Mouse (Mus musculus) erythroid progenitor cell, adult 5-6 weeks (primary cell): ENCODE measurements around the gene Acadm. TPM values are rescaled to one million over a fixed set of nuclear protein-coding genes. Genes with fewer than 3 reads are reported as not detected.

Experiments used
- ATAC-seq: replicated peaks from 2 replicates; pipeline ENCODE4 v1.8.0; 2016; ENCODE audit warnings: moderate number of reproducible peaks, mild to moderate bottlenecking, moderate TSS enrichment, inconsistent platforms; ENCODE audit not compliant: poor library complexity, low FRiP score, severe bottlenecking
- total RNA-seq, 2 experiments: library from RNA; stranded (forward) in 1 of 2; stranded (reverse) in 1 of 2; fragments of 150-400 nt in 1 of 2; fragments of 186-747, 209-891 nt in 1 of 2; gene quantifications; 2 replicates each; pipeline versions ENCODE4 v1.2.3 to v1.2.4; 2015 to 2017; ENCODE audit warnings: low replicate concordance in 2 of 2

Gene Acadm
- total RNA-seq, 2 experiments from 2014 or later: 8.3 to 16.3 TPM

- no peak for ATAC-seq
Observed at GRCm38 (mm10) chr3:153943003-153943640, 1.3 kb downstream of the Acadm start.

GRCm38 (mm10) chr3:153941613-153942012 lies 2.8 kb downstream of the Acadm start:
- no peak for ATAC-seq

GRCm38 (mm10) chr3:153940486-153940885 lies 3.9 kb downstream of the Acadm start:
- no peak for ATAC-seq

- no peak for ATAC-seq
Observed at GRCm38 (mm10) chr3:153940021-153940420, 4.4 kb downstream of the Acadm start.

DNA sequence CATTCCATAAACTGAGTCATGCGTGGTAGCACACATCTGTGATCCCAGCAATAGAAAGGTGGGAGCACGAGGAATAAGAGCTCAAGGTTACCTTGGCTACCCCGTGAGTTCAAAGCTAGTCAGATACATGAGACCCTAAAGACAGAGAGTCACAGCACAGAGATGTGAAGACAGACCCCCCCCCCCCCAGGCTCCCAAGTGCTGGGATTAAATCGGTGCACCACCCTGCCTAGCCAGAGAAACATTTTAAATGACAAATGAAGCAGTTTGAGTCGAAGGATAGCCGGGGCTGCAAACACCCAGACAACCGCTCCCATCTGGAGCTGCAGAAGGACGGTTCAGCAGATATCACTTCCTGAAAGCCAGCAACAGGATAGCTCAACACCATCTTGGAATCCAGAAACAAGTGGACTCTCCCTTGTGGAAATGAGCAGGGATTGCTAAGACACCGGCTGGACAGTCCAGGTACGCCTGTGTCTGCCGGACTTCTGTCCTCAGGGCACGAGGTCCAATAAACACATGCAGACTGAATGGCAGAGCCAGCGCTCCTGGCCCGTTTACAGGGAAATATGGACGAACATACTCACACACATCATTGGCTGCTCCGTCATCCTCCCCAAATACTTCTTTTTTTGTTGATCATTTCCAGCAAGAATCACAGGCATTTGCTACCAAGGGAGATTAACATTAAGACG lies 7.2 kb downstream of the Acadm start:
- ATAC-seq: no peak

DNA sequence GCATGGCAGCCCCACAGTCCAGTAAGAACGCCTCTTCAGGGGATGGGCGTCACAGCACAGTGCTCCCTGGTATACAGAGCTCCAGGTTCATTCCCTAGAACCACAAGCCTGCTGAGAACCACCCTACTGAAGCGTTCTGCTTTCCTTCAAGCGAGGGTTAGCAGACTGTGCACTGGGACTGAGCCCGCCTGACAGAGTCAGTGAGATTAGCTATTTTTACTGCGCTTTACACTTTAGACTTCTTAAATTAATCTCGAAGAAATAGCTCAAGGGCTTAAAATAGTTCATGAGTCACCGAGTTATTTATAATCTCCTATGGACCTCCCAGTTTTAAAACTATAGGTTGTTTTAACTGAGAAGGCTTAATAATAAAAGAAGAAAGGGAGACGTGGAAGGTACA lies 8.6 kb downstream of the Acadm start:
- no peak for ATAC-seq

DNA sequence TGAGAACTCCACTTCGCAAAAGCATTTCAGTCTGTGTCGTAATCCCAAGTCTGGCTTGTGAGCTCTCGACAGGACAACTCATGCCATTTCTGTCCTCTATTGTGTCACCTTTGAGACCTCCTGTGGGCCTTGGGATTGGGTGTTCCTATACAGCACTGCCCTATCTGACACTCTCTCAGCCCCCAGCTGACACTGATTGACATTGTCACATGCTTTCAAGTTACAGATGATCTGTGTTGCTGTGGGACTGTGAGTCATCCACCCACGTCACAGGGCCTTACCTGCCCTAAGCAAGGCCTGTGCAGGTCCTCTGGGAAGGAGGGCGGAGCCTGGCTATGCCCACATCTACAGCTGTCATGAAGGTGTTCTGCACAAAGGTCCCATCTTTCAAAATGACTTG lies 12.0 kb downstream of the Acadm start:
- no peak for ATAC-seq

GRCm38 (mm10) chr3:153929526-153929925 lies 14.9 kb downstream of the Acadm start:
- ATAC-seq: peak; percentile 67

DNA sequence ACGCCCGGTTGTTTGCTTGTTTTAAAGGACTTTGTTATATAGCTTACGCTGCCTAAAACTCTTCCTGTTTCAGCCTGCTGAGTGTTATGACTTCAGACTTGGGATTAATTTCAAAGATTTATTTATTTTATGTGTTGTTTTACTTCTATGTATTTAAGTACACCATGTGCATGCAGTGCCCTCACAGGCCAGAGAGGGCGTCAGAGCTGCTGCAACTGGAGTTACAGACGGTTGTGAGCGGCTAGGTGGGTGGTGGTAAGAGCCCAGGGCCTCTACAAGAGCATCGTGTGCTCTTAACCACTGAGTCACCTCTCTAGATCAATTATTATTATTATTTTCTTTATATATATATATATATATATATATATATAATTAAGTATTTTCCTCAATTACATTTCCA lies 18.1 kb downstream of the Acadm start:
- ATAC-seq: no peak

DNA sequence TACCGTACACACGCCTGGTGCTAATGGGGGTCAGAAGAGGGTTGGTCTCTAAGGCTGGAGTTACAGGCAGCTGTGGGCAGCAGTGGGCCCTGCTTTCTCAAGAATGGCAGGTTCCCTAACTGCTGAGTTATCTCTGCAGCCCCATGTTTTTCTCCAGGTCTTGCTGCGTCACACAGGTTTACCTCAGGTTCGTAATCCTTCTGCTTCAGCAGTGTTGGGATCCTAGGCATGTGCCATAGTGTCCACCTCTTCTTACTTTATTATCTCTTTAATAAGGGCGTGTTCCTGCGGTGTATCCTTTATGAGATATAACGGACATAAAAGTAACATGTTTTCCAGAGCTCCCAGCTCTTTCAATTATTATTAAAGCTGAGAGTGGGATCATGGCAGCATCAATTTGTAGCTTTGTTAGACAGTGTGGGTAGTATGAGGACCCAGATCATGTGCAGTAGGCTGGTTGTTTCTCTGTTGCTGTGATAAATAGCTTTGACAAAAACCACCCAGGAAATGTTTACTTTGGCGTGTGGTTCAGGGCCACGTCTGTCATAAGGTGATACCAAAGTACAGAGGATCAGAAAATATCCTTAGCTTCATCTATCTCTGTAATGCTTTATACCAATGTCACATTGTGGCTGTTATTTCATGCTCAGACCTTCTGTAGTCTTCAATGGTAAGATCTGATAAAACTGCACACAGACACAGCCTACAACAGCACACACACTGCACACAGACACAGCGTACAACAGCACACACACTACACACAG lies 23.1 kb downstream of the Acadm start:
- ATAC-seq: no peak

GRCm38 (mm10) chr3:153917200-153917599 lies 27.2 kb downstream of the Acadm start:
- no peak for ATAC-seq

DNA sequence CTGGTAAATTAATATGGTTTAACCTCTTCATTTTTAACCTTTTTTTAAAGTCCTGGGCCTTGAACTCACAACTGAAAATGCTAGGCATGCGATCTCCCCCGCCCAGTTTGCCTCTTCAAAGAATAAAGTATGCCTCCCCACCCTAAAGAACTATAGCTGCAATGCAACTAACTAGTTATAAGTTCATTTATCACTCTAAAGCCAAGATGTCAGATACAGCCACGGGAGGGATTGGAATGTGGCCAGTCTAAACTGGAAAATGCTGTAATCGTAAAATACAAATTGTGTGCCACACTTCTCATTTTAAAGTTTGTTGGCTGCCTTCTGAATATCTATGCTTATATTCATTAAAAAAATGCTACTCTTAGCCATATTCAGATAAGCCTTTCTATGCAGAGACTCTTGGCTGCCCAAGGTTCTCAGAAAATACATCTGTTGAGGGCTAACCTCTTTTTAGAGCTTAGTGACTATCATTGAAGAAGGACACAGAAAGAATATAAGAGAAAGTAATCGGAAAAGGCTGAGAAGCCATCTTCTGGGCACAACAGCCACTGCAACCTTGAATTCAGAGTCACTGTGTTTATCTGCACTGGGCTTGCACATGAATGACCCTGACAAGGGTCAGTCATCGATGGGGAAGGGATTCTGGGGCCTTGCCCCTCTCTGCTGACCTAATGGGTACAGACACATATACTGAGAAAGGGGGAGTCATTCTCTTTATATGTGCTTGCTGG lies 30.8 kb downstream of the Acadm start:
- ATAC-seq: peak; percentile 43; the same call in 1 of the 2 replicates

DNA sequence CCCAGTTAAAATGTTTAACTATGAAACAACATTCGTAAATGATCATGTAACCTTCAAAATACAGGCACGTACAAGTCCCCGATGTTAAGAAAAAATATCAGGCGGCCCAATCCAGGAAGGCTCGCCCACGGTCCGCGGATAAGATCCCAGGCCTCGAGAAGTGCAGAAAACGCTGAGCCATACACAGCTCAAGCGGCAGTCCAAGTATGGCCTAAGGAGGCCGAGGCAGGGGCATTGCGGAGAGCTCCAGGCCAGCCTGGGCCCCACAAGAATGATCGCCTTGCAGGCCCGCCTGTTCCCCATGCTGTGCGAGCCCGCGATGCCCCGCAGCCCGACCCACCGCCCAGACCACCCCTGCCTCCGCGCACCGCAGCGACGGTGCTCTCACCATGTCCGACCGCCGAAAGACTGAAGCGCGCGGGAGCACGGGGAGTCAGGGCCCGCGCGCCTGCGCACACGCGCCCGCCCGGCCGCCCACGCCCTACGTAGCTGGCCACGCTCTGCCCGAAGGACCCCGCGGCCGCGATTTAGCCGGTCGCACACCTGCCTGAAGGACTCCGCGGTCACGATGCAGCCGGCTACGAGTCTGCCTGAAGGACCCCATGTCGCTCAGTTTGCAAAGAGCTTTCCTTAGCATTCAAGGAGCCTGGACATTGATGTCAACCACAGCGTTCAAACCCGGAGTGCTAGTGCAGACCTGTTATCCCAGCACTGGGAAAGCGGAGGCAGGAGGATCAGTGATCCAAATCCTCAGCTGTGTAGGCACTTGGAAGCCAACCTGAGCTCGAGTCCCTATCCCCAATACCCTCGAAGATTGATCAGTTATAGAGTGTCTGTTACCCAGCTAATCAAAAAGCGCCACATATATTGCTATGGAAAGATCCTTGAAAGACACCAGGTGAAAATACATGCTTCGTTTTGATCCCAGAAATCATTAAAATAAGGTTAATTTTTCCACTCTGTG lies 31.6 kb downstream of the Acadm start, which contains the start of gene Rabggtb:
Rabggtb (minus strand) TSS at position 464 of the 964 bp plus-strand sequence.
- peak; percentile 88 for ATAC-seq

GRCm38 (mm10) chr3:153911882-153912440 lies 32.5 kb downstream of the Acadm start:
- no peak for ATAC-seq

GRCm38 (mm10) chr3:153911197-153911881 lies 33.1 kb downstream of the Acadm start:
- no peak for ATAC-seq

DNA sequence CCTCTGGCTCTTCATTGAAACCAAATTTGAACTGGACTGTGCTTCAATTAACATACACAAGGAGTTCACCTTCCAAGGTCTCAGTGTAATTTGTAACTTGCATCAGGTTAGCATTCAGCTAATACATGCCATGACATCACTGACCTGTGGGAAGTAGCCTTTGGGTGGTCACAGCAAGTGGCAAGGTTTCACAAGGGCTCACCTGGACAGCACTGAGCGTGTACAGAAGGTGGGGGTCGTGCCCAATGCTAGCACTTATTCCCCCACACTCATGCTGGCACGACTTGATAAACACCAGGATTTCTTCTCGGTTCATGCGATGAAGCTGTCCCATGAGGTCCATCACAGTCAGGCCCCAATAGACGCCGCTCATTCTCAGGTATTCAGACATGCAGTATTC lies 33.9 kb downstream of the Acadm start:
- no peak for ATAC-seq

- no peak for ATAC-seq
Observed at GRCm38 (mm10) chr3:153908919-153909318, 35.5 kb downstream of the Acadm start.
